Mouse (Mus musculus) heart, embryonic 16.5 days (tissue): ENCODE measurements around the gene Syt13. TPM values are rescaled to one million over a fixed set of nuclear protein-coding genes. Genes with fewer than 3 reads are reported as not detected.

ENCODE experiments used
- ATAC-seq: fragments of 200-750 bp; cut with Nextera tagmentation; replicated peaks from 2 replicates; pipeline ENCODE4 v1.8.0; 2017; ENCODE audit warnings: moderate number of reproducible peaks; ENCODE audit not compliant: insufficient read depth, low FRiP score; ENCODE audit errors: extremely low read depth
- H3K27ac ChIP-seq: fragments of 300-500 bp; sonication (generic); 2 replicates; pipeline ENCODE4 v1.5.1; 2014; ENCODE audit warnings: mild to moderate bottlenecking, low read length, control low read depth, moderate library complexity
- H3K27me3 ChIP-seq: fragments of 300-500 bp; sonication (generic); 2 replicates; pipeline ENCODE4 v1.6.1; 2014; ENCODE audit warnings: low read length, mixed read lengths; ENCODE audit not compliant: control insufficient read depth, insufficient read depth
- H3K36me3 ChIP-seq: fragments of 300-500 bp; sonication (generic); 2 replicates; pipeline ENCODE4 v1.6.1; 2014; ENCODE audit not compliant: control insufficient read depth, insufficient read depth
- H3K4me1 ChIP-seq: fragments of 300-500 bp; sonication (generic); 2 replicates; pipeline ENCODE4 v1.6.1; 2014; ENCODE audit warnings: low read length, mixed read lengths; ENCODE audit not compliant: control insufficient read depth, insufficient read depth
- H3K4me2 ChIP-seq: fragments of 300-500 bp; sonication (generic); 2 replicates; pipeline ENCODE4 v1.6.1; 2014; ENCODE audit warnings: low read depth, mild to moderate bottlenecking, control low read depth, low read length
- H3K4me3 ChIP-seq: fragments of 300-500 bp; sonication (generic); 2 replicates; pipeline ENCODE4 v1.5.1; 2014; ENCODE audit warnings: mild to moderate bottlenecking, control low read depth, low read length
- H3K9ac ChIP-seq: fragments of 300-500 bp; sonication (generic); 2 replicates; pipeline ENCODE4 v1.6.1; 2014; ENCODE audit warnings: low read length, control low read depth
- H3K9me3 ChIP-seq: fragments of 300-500 bp; sonication (generic); replicated peaks from 2 replicates; pipeline ENCODE4 v1.6.1; 2016; ENCODE audit warnings: low read length; ENCODE audit not compliant: control insufficient read depth
- WGBS: fragments of 180-500 bp; shearing (Covaris S2); extraction: QIAGEN DNeasy Blood & Tissue Kit; methylation state at CpG from one replicate; pipeline ENCODE4 v1.1.7; 2014; 5-methylcytosine and 5-hydroxymethylcytosine counted together
- polyA plus RNA-seq: library from polyadenylated mRNA; unstranded; fragments of >200 nt; fragmentation: Nextera tagmentation; extraction: Ambion mirVana; gene quantifications from 2 replicates; pipeline ENCODE4 v1.2.1, GENCODE M21; 2015

The Syt13 gene
- polyA plus RNA-seq, 1 experiment from 2014 or later, result 2.7 TPM

- H3K9ac ChIP-seq, result no peak overlapping the region
- peak overlapping the region; percentile 15; the same call in 1 of the 2 replicates for H3K4me2 ChIP-seq
- no peaks in the 10 kb centered on the region for H3K9me3 ChIP-seq
- WGBS, result 8% methylated on average over 12 of the region's 12 CpGs
- H3K4me3 ChIP-seq, result no peak overlapping the region
- no peaks in the 10 kb centered on the region for H3K27me3 ChIP-seq
- no peak overlapping the region; the same call in 1 of the 2 replicates for H3K27ac ChIP-seq
- ATAC-seq, result 0 out of 2 replicates have a peak, but pooled peaks have one; percentile 15
- H3K36me3 ChIP-seq, result no peaks in the 10 kb centered on the region
- H3K4me1 ChIP-seq, result peaks cover 8% of the 10 kb centered on the region
These were observed 33.2 kb downstream of the Syt13 start for GRCm38 (mm10) chr2:92947981-92948698.

- no peaks in the 10 kb centered on the region for H3K9me3 ChIP-seq
- 57% methylated on average over 7 of the region's 7 CpGs for WGBS
- H3K36me3 ChIP-seq, result no peaks in the 10 kb centered on the region
- H3K9ac ChIP-seq, result no peak overlapping the region
- H3K4me1 ChIP-seq, result peaks cover 6% of the 10 kb centered on the region
- H3K27me3 ChIP-seq, result no peaks in the 10 kb centered on the region
- H3K4me2 ChIP-seq, result no peak overlapping the region
- no peak for ATAC-seq
- H3K27ac ChIP-seq, result no peak overlapping the region; the same call in 1 of the 2 replicates
- H3K4me3 ChIP-seq, result no peak overlapping the region
These were observed 33.9 kb downstream of the Syt13 start for GRCm38 (mm10) chr2:92948699-92949300.

DNA sequence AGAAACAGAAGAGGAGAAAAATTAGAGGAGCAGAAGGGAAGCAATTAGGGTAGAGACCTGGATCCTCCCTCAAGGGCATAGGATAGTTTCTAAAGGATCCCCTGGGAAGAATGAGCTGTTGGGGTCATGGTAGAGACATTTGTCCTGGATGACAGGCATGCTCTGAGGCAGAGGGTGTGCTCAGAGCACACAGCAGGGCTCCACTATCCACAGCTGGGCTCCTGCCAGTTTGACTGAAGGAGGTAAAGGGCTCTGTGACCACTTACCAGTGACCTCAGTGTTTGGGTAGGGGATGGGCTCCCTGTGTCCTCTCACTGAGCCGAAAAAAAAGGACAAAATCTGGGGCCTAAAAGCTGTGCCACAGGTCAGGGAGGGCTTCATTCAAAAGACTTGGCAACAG lies 34.6 kb downstream of the Syt13 start:
- Histone ChIP-seq H3K4me1 (peaks cover 6% of the 10 kb centered on the region), H3K9ac (no peak overlapping the region), H3K4me3 (no peak overlapping the region), H3K4me2 (no peak overlapping the region), H3K27ac (no peak overlapping the region), H3K36me3 (no peaks in the 10 kb centered on the region), H3K27me3 (no peaks in the 10 kb centered on the region), H3K9me3 (no peaks in the 10 kb centered on the region)
- 29% methylated on average over 1 of the region's 1 CpGs for WGBS
- no peak for ATAC-seq

DNA sequence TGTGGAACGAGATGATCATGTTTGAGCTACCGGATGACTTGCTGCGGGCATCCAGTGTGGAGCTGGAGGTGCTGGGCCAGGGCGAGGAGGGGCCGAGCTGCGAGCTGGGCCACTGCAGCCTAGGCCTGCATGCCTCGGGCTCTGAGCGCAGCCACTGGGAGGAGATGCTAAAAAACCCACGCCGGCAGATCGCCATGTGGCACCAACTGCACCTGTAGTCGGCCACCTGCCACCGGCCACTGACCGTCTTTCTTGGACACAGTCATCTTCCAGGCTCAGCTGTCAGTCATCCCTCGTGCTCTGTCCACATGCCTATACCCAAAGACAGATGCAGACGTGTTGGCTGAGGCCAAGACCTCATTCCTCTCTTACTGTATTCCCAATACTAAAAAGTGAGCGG lies 38.6 kb downstream of the Syt13 start:
- H3K36me3 ChIP-seq, result no peaks in the 10 kb centered on the region
- no peak overlapping the region for H3K4me3 ChIP-seq
- H3K9ac ChIP-seq, result no peak overlapping the region
- no peak overlapping the region for H3K27ac ChIP-seq
- H3K4me1 ChIP-seq, result no peaks in the 10 kb centered on the region
- no peak for ATAC-seq
- no peak overlapping the region for H3K4me2 ChIP-seq
- H3K27me3 ChIP-seq, result no peaks in the 10 kb centered on the region
- 85% methylated on average over 17 of the region's 17 CpGs for WGBS
- H3K9me3 ChIP-seq, result no peaks in the 10 kb centered on the region

DNA sequence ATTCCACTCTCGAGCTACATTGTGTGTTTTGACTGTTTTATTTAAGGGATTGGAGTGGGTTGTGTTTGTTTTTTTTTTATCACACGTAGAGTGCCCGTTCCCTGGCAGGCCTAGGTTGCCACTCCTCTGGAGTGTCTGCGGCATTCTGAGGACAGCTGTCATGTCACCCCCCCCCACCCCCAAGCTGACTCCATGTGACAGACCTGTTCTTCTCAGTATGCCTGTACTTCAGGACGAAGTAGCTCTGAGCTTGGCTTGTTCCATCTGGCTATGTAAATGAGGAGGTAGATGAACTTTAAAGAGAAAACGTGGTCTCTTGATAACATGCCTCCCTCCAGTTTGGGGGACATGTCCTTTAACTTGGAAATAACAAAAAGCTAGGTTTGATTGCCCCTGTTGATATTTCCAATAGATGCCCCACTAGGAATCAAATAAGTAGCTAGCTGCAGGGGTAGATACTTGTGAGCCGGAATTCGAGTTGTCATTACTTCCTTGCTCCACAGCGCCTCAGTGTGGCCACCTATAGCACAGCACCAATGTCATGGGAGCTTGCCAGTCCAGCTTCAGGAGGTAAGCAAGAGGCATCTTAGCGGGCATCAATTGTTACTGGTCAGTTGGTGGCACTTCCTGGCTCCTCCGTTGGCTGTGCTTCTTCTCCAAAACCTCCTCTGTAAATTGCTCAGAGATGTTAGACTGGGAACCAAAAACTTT lies 39.7 kb downstream of the Syt13 start:
- H3K36me3 ChIP-seq, result no peaks in the 10 kb centered on the region
- H3K27me3 ChIP-seq, result no peaks in the 10 kb centered on the region
- H3K4me2 ChIP-seq, result no peak overlapping the region
- no peak for ATAC-seq
- no peak overlapping the region for H3K27ac ChIP-seq
- H3K9ac ChIP-seq, result no peak overlapping the region
- no peak overlapping the region for H3K4me3 ChIP-seq
- 37% methylated on average over 11 of the region's 11 CpGs for WGBS
- H3K4me1 ChIP-seq, result no peaks in the 10 kb centered on the region
- H3K9me3 ChIP-seq, result no peaks in the 10 kb centered on the region

DNA sequence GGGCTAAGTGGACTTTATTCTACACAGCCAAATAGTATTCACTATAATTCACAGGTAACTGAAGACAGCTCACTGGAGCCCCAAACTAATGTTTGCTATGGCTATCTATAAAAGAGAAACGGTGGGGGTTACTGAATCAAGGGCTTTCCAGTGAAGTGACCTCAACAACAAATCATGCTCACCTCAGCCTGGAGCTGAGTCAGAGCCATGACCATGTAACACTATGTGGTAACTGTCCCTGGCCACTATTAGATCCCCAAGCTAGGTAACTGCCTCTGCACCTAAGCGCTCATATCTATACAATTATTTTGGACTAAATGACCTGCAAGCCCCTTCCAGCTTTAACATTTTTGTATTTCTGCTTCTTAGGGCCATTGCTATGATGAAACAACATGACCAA lies 42.0 kb downstream of the Syt13 start:
- no peak overlapping the region for H3K9ac ChIP-seq
- H3K27me3 ChIP-seq, result no peaks in the 10 kb centered on the region
- 76% methylated on average over 2 of the region's 2 CpGs for WGBS
- no peak overlapping the region for H3K4me3 ChIP-seq
- H3K4me2 ChIP-seq, result no peak overlapping the region
- no peaks in the 10 kb centered on the region for H3K36me3 ChIP-seq
- no peak for ATAC-seq
- H3K4me1 ChIP-seq, result no peaks in the 10 kb centered on the region
- H3K9me3 ChIP-seq, result no peaks in the 10 kb centered on the region
- no peak overlapping the region for H3K27ac ChIP-seq

DNA sequence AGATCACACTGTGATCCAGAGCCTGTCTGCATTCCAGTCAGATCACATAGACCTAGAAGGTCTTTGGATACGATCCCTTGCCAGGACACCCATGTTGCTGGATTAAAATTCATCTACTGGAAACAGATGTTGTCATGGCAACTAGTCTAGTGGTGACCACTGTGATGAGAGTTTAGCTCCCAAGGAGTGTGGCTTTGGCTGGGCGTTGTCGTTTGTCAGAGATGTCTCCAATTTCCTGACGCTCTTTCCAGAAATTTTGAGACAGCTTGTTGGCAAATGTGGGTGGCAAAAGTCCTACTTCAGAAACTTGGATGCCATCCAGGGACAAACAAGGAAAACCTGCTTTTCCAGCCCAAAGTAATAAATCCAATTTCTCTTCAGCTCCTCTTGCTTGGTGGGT lies 43.7 kb downstream of the Syt13 start:
- no peaks in the 10 kb centered on the region for H3K4me1 ChIP-seq
- H3K27me3 ChIP-seq, result no peaks in the 10 kb centered on the region
- H3K9ac ChIP-seq, result no peak overlapping the region
- 66% methylated on average over 4 of the region's 4 CpGs for WGBS
- ATAC-seq, result no peak
- no peak overlapping the region for H3K27ac ChIP-seq
- no peaks in the 10 kb centered on the region for H3K36me3 ChIP-seq
- no peak overlapping the region for H3K4me2 ChIP-seq
- no peak overlapping the region for H3K4me3 ChIP-seq
- no peaks in the 10 kb centered on the region for H3K9me3 ChIP-seq

DNA sequence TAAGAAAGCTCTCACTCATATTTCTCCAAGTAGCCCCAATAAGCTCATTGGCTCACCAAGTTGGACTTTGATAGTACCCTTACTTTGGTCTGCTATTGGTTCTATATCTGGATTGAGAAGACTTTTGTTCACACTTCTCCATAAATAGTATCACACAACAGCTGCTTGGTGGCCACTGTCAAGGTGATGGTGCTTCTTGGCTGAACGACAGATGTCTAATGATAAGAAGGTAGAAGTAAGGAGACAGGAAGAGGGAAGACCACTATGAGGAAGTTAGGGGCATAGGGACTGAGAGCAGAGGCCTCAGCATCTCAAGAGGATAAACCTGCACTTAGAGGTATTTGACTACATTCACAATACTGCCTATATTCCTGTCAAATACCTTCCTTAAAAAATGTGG lies 49.4 kb downstream of the Syt13 start:
- Histone ChIP-seq H3K4me2 (no peak overlapping the region), H3K27ac (no peak overlapping the region), H3K9me3 (peaks cover 3% of the 10 kb centered on the region; the same call in 1 of the 2 replicates), H3K36me3 (no peaks in the 10 kb centered on the region), H3K4me1 (peaks cover 12% of the 10 kb centered on the region), H3K9ac (no peak overlapping the region), H3K27me3 (no peaks in the 10 kb centered on the region), H3K4me3 (no peak overlapping the region)
- WGBS, result 61% methylated on average over 1 of the region's 1 CpGs
- ATAC-seq, result no peak

- no peak overlapping the region for H3K4me2 ChIP-seq
- no peak for ATAC-seq
- H3K27ac ChIP-seq, result no peak overlapping the region
- 60% methylated on average over 8 of the region's 8 CpGs for WGBS
- H3K9me3 ChIP-seq, result peaks cover 3% of the 10 kb centered on the region; the same call in 1 of the 2 replicates
- H3K4me3 ChIP-seq, result no peak overlapping the region
- no peak overlapping the region for H3K9ac ChIP-seq
- H3K36me3 ChIP-seq, result no peaks in the 10 kb centered on the region
- peaks cover 12% of the 10 kb centered on the region for H3K4me1 ChIP-seq
- no peaks in the 10 kb centered on the region for H3K27me3 ChIP-seq
These were observed 51.4 kb downstream of the Syt13 start for GRCm38 (mm10) chr2:92966257-92966656.
